ENCODE assay signal across 15 mouse cellular contexts in genomic region chr13:30154264-30154663, GRCm38 (mm10). TPM values are rescaled to one million over a fixed set of nuclear protein-coding genes. Genes with fewer than 3 reads are reported as not detected.
DNase-seq lines count a peak whose midpoint lies in the region; ATAC-seq and TF ChIP-seq lines count a peak whose summit lies in the region.
"Had no signal": no experiment of that assay in that cellular context is flagged by ENCODE, and none has a peak within 500 bp of the region (broad histone marks: within the 10 kb centered on the region; RNA-seq: fewer than 3 reads in every experiment).

No protein-coding gene starts in this region.

- H3K36me3 ChIP-seq in liver, embryonic 12.5 days, result no peaks in the 10 kb centered on the region
- no peaks in the 10 kb centered on the region for H3K36me3 ChIP-seq in midbrain, embryonic 10.5 days
- H3K36me3 ChIP-seq: embryonic facial prominence, embryonic 13.5 days; hindbrain, embryonic 13.5 days; midbrain, embryonic 15.5 days had no signal

- 49% methylated on average over 4 of the region's 4 CpGs for WGBS in liver, embryonic 12.5 days (ENCODE audit: insufficient replicate concordance)
- WGBS in midbrain, embryonic 10.5 days, result 94% methylated on average over 4 of the region's 4 CpGs

- no peaks in the 10 kb centered on the region for H3K27me3 ChIP-seq in liver, embryonic 12.5 days (replicated peaks)
- no peaks in the 10 kb centered on the region for H3K27me3 ChIP-seq in midbrain, embryonic 10.5 days (ENCODE audit: low read depth, poor library complexity, severe bottlenecking)
- H3K27me3 ChIP-seq: embryonic facial prominence, embryonic 13.5 days; hindbrain, embryonic 13.5 days; midbrain, embryonic 15.5 days had no signal

- peak; percentile 14 for DNase-seq in liver
- DNase-seq in gonadal fat pad, adult 2 months (ENCODE audit: low read depth), result peak; percentile 37
- peak; percentile 68 for DNase-seq in lung, postnatal 36 days
- peak; percentile 38 to 49 for DNase-seq in thymus, postnatal 36 days
- DNase-seq in gastrocnemius, postnatal 14 days, result no peak
- no peak for DNase-seq in midbrain, embryonic 10.5 days (ENCODE audit: low spot score)
- DNase-seq in gastrocnemius, adult 2 months, result no peak
- DNase-seq: cerebellum, postnatal 14 days; forebrain, postnatal 0 days; kidney, postnatal 4 days had no signal

- no peak overlapping the region for H3K9ac ChIP-seq in liver, embryonic 12.5 days
- H3K9ac ChIP-seq: embryonic facial prominence, embryonic 13.5 days; forebrain, postnatal 0 days; hindbrain, embryonic 13.5 days; liver, embryonic 14.5 days; midbrain, embryonic 15.5 days had no signal

- no peak overlapping the region for H3K27ac ChIP-seq in liver, embryonic 12.5 days
- H3K27ac ChIP-seq in midbrain, embryonic 10.5 days (replicated peaks), result no peak overlapping the region
- no peak overlapping the region for H3K27ac ChIP-seq in gastrocnemius, adult 2 months
- H3K27ac ChIP-seq: embryonic facial prominence, embryonic 13.5 days; hindbrain, embryonic 13.5 days; liver, embryonic 14.5 days; midbrain, embryonic 15.5 days had no signal

- intact Hi-C loops in gastrocnemius, postnatal 14 days (cut with DNase I; ENCODE audit: low total_unique reads), result no loop called here
- intact Hi-C loops in gastrocnemius, adult 2 months (cut with DNase I), result no loop called here

- no peak overlapping the region for H3K4me2 ChIP-seq in liver, embryonic 12.5 days
- H3K4me2 ChIP-seq: embryonic facial prominence, embryonic 13.5 days; hindbrain, embryonic 13.5 days; midbrain, embryonic 15.5 days had no signal

- H3K4me1 ChIP-seq in liver, embryonic 12.5 days, result no peaks in the 10 kb centered on the region
- H3K4me1 ChIP-seq in midbrain, embryonic 10.5 days, result no peaks in the 10 kb centered on the region
- H3K4me1 ChIP-seq: embryonic facial prominence, embryonic 13.5 days; hindbrain, embryonic 13.5 days; midbrain, embryonic 15.5 days had no signal

- no peaks in the 10 kb centered on the region for H3K9me3 ChIP-seq in liver, embryonic 12.5 days (replicated peaks)
- no peaks in the 10 kb centered on the region for H3K9me3 ChIP-seq in midbrain, embryonic 10.5 days (replicated peaks)
- H3K9me3 ChIP-seq: embryonic facial prominence, embryonic 13.5 days; hindbrain, embryonic 13.5 days; midbrain, embryonic 15.5 days had no signal

- no peak for ATAC-seq in liver, embryonic 12.5 days
- ATAC-seq: forebrain, postnatal 0 days; midbrain, embryonic 15.5 days had no signal

- no peak for TF ChIP-seq CTCF in gastrocnemius, adult 2 months (IDR thresholded peaks at IDR 0.05)

- no peak overlapping the region for H3K4me3 ChIP-seq in liver, embryonic 12.5 days
- H3K4me3 ChIP-seq in midbrain, embryonic 10.5 days, result no peak overlapping the region
- H3K4me3 ChIP-seq in gastrocnemius, adult 2 months, result no peak overlapping the region
- H3K4me3 ChIP-seq: embryonic facial prominence, embryonic 13.5 days; hindbrain, embryonic 13.5 days; midbrain, embryonic 15.5 days had no signal

RNA-seq across cellular contexts. Expression of gene Mboat1, which starts 18.0 kb away (rescaled TPM):
- polyA plus RNA-seq in liver, embryonic 12.5 days (2016; fragmentation: Nextera tagmentation; extraction: Ambion mirVana), result 2.6 TPM in 2 replicates
- polyA plus RNA-seq in gonadal fat pad, adult 2 months (2012; rRNA removed), result 38.4 and 62.9 TPM in 2 replicates
- 1 to 10 TPM; 2.9 to 5.3 TPM for total RNA-seq in gastrocnemius, postnatal 14 days (2021)
- 4.3 and 5.0 TPM in 2 replicates for polyA plus RNA-seq in midbrain, embryonic 10.5 days (2016; fragmentation: Nextera tagmentation; extraction: Ambion mirVana)
- total RNA-seq in gastrocnemius, adult 2 months (2021), result 1 to 10 TPM; 1.2 to 3.7 TPM

Comparison
In these comparisons a context has a peak if more than half of its experiments do, and no peak if none do; other contexts are left out.
1. DNase-seq: peak in liver (single experiment), gonadal fat pad, adult 2 months (single experiment), lung, postnatal 36 days (single experiment) and thymus, postnatal 36 days (2 of 2); none in gastrocnemius, postnatal 14 days (single experiment), midbrain, embryonic 10.5 days (single experiment) and gastrocnemius, adult 2 months (single experiment).